Mouse (Mus musculus) Muller cell, postnatal 12 days (primary cell): ENCODE results near the gene Btbd1.
"Not testable (repeated sequence)": the region's sequence is repeated elsewhere in the genome, so short reads cannot be mapped to it uniquely, and the experiment has no call there.

Source experiments
- DNase-seq: peaks from one replicate; pipeline ENCODE4 v3.0.0-alpha.2; 2015; ENCODE audit errors: inconsistent ontology term

The Btbd1 gene

DNA sequence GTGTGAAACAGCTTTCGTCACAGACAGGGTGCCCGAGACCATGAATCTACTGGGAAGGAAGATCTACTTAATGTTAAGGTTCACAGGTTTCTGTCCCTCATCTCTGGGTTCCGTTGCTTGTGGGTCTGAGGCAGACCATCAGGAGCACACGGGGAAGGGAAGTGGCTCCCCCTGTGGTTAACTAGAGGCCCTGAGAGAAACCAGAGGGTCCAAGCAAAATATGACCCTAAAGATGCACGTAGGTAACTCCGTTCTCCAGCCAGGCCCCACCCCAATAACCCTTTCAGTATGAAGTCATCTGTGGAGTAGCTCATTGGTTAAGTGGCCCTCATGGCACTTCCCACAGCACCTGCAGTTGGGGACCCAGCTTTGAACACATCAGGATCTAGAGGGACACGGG lies 20.4 kb upstream of the Btbd1 start:
- no peak for DNase-seq

DNA sequence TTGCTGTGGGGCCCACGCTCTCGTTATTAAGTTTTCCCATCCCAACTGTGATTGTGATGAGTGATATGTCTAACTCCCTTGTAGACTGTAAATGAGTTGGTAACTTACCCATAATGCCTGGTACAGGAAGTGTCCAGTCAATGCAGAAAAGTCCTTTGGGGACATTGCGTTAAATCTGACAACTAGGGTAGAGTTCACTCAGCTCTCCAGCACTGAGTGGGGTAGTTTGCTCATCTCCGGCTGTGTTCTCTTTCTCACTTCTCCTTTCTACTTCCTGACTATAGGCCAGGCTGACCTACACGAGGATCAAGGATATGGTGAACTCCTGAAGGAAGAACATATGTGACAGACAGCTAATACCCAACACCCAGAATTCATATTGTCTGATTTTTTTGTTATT lies 20.0 kb upstream of the Btbd1 start:
- no peak for DNase-seq

DNA sequence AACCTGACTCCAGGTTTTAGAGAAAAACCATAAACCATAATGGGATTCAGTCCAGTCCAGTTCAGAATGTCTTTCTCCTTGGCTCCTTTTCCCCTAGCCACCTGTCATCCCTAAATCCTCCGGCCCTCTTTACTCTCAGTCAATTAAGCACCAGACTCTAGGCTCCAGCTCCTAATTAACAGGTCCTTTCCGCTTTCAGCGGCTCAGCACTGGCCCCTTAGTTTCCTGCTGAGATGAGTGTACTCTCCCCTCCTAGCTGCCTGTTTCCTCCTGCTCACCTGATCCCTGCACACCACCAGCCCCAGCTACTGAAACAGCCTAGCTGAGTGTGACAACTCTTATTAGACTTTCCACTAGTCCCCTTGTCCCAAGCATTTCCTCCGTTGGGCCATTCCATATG lies 18.5 kb upstream of the Btbd1 start:
- no peak for DNase-seq

DNA sequence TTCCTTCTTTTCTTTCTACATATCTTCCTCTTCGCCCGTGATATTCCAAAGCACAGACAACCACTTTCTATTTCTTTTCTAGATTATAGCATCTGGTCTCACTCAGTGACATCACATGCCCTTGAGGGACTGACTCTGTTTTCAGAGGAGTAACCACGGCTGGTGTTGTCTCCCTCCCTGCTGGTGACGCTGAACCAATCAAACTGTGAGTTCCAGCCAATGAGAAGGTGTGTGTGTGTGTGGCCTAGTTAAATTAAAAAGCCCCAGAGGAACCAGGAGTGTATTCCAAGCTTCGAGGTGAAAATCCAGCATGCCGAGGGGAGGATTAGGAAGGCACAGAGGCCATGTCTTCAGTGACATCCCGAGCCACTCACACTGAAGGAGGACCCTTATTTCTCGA lies 17.8 kb upstream of the Btbd1 start:
- DNase-seq = no peak

DNA sequence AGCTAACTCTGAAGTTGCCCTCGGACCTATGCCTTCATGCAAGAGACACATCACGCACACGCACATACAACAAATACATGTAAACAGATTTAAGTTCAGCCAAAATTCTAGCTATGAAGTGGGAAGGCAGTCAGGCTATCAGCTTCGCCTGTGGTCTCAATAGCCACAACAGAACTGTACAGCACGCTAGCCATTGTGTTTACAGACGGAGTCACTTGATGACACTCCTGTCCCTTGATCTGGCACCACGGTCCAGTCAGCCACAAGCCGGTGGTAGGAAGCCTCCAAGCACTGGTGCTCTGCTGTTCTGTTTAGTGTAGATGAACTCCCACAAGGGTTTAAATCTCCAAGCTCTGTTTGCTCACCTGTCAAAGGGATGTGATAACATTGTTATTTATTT lies 16.8 kb upstream of the Btbd1 start:
- no peak for DNase-seq

DNA sequence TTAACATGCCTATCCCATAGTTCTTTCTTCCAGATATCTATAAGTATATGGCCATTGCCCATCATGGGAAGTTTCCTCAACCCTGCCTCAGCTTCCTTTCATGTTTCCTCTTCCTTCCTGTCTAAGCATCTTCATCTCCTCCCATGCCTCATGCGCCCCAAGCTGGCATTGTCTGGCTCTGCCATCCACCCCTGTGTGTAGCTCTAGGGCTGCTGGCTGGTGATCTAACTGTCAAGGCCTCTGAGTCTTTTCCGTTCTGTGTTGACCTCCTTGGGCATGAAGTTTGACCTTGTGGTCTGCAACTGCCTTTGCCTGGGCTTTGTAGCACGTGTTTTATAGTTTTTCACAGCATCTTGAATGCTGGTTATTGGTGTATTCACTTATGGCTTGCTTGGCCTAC lies 16.1 kb upstream of the Btbd1 start:
- no peak for DNase-seq

DNA sequence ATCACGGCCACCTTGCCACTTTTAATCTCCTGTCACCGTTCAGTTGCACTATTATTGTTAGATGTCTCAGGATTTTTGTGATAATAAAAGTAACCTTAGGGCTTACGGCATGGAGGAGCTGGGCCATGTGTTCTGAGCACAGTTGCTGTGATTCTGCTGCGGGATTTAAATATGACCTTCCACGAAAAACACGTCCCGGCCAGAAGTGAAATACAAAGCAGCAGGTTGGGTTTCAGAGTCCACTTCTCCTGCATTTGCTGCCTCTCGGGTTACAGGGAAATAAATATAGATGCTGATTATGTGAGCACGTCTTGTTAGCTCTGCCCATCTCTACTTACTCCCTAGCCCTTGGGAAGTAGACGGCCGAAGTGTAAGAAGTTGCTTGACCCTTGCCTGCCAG lies 15.6 kb upstream of the Btbd1 start:
- no peak for DNase-seq

DNA sequence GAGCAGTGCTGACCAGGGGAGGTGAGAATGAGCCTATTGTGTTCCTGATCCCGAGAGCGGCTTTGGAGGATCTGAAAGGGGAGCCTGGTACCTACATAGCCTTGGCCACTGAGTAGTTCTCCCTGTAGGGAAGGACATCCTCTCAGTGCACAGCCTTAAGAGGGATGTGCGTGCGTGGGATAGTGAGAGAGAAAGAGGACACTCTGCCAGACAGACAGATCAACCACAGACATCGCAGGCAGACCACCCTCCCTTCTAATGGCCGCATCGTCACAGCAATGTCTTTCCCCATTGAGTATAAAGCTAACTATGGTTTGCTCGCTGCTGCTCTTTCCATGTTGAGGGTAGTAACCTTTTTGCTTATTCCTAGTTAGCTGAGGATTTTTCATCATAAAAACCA lies 14.7 kb upstream of the Btbd1 start:
- DNase-seq = no peak

DNA sequence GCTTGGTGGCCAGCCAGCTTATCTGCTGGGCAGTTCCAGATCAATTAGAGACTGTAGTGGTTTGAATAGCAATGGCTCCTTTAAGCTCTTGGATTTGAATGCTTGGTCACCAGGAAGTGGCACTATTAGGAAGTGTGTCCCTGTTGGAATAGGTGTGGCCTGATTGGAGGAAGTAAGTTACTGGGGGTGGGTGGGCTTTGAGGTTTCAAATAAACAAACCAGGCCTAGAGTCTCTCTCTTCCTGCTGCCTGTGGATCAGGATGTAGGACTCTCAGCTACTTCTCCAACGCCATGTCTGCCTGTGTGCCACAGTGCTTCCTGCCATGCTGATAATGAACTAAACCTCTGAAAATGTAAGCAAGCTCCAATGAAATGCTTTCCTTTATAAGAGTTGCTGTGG lies 13.8 kb upstream of the Btbd1 start:
- DNase-seq = no peak

DNA sequence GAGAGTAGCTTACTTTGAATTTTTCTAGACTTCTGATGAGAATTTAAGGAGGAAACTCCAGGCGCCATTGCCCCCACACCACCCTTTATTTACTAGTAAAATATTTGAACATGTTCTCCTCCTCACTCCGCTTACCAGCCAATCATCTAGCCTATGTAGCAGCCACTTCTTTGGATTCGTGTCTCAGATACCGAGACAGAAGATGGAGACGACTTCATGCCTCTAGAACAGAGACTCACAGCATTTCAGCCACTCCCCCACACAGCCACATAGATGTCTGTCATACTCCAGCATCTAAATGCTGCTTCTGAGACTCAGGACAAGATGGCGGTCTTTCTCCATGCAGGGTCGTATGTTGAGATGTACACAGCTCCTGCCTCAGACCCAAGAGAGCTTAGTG lies 12.9 kb upstream of the Btbd1 start:
- DNase-seq = no peak

DNA sequence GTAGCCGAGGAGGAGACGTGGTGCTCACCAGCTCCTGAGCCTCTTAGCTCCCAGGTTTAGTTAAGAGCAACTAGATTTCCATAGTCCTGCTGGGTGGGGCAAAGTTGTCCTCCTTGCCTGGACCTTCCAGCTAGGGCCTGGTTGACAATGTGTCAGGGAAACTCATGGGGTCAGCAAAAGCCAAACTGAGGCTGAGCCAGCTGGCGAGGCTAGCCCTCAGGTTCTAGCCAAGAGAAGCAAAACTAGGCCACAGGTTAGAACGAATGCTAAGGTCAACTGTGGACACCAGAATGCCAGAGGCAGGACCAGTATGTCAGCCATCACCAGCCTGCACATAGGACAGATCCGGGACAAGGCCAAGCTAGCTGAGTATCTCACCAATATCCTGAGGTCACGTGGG lies 12.2 kb upstream of the Btbd1 start:
- no peak for DNase-seq

DNA sequence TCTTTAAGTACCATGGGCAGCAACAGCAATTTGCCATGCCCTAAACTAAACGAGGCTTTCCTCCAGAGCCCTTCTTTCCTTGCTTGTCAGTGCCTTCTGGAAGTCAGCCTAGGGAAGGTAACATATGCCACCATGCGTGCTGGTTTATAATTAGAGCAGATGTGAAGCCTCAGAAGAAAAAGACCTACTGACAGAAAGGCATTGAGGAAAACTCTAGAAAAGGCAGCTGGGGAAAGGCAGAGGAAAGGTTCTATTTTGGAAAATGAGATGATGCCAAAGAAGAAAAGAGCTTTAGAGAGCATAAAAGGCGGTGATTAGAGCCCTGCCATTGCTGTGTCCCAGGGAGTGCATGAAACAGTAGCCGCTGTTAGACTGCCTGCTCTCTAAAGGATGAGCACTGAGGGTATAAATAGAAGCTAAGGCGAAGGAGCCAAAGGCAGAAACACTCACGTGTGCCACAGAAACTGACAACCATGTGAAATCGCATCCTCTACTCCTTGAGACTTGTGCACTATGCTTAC lies 11.5 kb upstream of the Btbd1 start:
- DNase-seq = no peak

DNA sequence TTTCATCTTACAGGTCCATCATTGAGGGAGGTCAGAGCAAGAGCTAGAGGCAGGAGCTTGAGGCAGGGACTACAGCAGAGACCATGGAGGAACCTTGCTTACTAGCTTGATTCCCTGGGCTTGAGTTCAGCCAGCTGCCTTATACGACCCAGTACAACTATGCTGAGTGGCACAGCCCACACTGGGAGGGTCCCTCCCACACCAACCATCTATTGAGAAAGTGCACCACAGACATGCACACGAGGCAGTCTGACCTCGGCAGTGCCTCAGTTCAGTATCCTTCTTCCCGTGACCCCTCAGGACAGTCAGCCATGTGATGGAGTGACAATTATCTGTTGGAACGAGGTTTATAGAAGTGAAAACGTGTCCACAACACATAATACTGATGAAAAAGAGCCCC lies 10.5 kb upstream of the Btbd1 start:
- DNase-seq = no peak

DNA sequence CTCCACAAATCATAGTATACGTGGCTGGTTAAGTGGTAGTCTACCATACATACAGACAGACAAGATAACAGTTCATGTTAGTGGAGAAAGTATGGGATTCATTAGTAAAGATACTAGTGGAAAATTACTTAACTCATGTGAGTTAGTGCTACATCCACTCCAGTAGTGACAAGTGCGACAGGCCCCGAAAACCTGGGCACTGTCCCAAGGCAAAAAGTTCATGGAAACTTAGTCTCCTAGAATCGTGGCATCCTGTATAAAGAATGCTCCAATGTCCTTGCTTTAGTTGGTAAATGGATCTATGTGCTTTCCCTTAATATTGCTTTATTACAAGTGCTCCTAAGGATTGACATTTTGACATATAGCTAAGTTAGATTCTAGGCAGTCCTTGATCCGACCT lies 8.5 kb upstream of the Btbd1 start:
- DNase-seq = not testable (repeated sequence)

DNA sequence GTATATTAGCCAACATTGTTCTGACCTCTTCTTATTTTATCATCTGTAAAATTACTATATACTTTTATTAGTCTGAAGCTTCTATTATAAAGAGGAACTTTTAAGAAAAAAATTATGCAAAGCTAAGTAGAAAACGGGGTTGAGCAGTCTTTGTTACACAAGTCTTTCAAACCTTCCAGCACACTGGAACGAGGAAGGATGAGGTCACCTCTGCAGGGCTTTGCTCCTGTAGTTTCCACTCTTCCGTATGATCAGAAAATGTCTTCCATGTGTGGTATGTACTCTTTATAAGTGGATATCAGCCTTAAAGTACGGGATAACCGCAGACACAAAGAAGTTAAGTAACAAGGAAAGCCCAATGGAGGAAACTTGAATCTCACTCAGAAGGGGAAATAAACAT lies 6.2 kb upstream of the Btbd1 start:
- no peak for DNase-seq

DNA sequence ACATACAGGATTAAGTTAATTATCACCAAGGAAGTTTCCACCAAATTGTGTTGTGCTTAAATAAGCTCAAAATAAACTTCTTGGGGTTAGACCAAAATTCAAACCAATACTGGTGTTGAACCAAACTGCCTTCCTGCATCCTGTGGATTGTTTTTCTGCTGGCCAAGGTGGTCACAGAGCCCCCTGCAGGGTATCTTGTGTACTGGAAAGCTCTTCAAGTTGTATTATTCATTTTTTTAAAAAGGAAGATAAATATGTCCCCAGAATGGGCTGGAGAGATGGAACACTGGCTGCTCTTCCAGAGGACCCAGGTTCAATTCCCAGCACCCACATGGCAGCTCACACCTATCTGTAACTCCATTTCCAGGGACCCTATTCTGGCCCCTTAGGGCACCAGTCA lies 5.6 kb upstream of the Btbd1 start:
- DNase-seq = no peak

DNA sequence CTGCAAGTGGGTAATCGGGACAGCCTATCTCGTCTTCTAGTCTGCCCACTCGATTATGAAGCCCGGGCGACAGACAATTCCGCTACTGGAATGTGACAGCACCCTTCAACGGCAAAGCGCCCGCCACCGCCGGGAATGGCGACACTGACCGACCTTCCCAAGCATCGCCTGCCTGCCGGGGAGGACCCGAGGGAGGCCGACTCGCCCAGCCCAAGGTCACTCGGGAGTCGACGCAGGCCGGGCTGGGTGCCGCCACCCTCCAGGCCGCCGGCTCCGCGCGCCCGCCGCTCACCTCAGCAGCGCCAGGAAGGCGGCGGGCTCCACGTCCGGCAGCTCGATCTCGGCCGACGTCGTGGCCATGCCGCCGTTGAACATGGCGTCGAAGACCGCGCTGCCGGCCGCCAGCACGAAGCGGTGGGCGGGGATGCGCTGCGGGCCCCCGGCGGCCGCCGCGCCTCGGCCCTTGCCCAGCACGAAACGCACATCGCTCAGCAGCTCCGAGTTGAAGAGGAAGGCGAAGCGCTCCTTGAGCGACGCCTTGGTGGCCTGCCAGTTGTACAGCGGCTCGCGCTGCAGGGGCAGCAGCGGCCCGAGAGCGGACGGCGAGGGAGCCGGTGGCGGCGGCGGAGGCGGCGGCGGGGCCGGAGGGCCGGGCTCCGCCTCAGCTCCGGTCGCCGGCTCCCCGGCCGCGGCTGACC lies 401 bp downstream of the Btbd1 start:
- peak; percentile 69 for DNase-seq

DNA sequence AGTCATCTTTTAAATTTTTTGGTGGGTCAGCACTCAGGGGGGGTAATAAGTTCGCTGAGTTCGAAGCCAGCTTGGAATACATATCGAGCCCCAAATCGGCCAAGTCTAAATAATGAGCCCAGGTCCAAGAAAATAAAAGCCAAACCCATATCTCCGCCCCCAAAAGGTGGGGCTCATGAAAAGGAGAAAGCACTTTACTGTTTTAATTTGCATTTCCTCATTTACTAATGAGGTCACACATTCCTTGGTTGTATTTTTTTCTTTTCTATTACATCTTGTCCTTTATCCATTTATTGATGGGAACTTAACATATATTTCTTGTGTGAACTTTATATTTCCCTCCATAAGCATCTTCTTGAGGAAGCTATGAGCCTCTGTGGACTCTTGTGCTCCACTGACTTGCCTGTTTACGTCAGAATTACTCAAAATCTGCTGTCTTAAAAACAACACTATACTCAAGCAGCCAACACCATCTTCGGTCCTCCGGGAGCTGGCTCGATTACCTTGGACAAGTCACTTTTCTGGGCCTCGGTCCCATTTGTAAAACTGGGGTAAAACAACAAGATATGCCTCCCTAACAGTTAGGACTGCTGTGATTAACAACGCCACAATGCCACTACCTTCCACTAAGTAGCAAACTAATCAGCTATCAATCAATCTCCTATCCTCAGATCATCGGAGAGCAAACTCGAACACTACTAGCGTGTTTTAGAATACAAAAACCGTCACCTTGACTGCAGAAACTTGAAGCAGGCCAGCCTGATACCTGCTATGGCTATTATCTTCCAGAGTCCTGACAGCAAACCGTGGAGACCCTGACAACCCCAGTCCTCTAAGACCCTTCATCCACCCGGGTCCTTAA lies 1.2 kb downstream of the Btbd1 start:
- DNase-seq = peak; percentile 19

DNA sequence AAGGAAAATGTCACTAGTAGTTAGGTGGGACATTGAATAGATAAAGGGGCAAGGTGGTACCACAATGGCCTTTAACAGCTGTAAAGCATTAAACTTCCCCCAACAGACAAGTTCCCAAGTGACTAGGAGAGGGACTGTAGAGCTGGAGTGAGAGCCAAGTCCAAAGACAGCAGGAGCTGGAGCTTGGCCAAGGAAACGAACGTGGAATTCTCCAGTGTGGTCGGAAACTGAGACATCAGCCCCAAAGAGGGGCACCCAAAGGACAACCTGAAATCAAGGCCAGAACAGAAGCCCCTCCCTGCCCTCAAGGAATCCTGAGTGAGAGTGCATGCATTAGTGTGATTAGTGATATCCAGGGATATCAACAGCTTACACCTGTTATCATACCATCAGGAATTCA lies 3.9 kb downstream of the Btbd1 start:
- peak; percentile 36 for DNase-seq

DNA sequence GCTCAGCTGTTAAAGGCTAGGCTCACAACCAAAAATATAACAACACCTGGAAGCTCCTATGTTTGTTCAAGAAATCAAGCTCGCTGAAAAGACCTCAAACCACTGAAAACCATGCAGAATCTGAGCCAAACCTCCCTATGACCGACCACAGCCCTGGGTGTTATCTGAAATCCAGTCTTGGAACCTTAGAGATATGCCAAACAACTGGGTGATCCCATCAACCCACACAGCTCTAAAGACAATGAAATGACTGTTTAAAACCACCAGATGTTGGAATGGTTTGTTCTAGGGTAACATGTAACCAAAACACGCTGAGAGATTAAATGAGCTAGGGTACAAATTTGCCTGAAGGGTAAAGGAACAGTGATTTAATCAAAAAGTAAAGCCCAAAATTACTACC lies 4.3 kb downstream of the Btbd1 start:
- DNase-seq = no peak

DNA sequence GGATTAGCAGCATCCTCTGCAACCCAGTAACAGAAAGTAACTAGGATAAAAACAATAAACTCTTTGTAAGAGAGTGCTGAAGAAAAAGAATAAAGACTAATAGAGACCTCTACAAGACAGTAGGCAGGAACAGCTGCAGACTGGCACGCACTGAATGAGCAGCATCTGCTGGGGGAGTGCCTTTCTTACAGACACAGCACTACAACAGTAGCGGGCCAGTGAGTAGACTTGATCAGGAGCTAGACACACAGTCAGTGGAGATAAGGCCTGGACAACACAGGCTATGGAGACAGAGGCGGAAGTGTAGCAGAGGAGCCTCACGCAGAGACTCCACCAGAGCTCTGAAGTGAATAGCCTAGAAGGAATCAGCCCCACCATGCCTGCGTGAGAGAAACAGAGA lies 23.2 kb downstream of the Btbd1 start:
- no peak for DNase-seq

DNA sequence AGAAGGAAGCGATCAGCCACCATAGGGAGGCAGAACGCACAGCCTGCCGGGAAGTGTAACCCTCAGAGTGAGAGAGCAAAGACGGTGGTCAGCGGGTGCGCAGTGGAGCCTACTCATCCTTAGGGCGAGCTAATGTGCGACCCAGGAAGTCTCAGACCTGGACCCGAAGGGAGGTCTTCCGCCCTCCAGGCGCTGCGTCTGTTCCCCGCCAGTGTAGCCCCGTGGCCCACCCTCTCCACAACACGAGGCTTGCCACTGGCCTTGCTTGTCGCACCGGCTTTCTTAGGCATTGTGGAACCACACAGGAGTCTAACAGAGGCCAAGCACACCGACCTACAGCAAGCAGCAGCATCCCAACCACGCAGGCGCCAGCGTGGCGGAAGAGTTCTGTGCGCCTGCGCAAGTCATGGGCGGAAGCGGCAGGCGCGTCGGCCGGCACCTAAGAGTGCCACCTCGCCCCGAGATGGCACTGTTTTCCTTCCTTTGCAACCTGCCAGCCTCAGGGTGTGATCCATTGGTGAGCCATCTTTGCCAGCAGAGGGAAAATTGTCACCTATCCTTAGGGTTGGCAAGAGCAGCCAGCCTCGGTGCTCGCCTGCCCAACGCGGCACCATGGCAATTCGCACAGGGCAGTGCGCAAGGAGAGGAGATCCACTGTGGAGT lies 40.0 kb downstream of the Btbd1 start, which contains the start of gene 3110040N11Rik:
Gene 3110040N11Rik, minus strand, starts transcription at position 384 of the 663 bp plus-strand sequence.
- DNase-seq = peak; percentile 91

DNA sequence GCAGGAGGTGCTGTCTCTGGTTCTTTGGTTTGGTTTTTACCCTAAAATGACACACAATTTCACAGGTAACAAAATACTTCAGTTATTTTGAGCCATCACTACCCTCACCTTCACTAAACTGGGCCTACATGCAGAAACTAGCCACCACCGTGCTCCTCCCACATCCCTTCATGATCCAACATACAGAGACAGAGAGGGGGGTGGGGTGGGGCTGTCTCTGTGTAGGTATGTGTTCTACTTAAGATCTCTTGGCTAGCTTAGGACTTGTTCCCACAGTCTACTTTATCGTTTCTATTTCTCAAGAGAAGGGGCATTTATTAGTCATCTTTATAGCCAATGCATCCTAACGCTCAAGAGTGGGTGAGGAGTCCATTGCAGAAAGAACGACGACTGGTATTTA lies 40.7 kb downstream of the Btbd1 start:
- peak; percentile 45 for DNase-seq
